Mouse (Mus musculus) mouse embryonic stem cell (cell line): ENCODE measurements around the gene Fam107a.
"Not testable (repeated sequence)": the region's sequence is repeated elsewhere in the genome, so short reads cannot be mapped to it uniquely, and the experiment has no call there.

Source experiments
- in situ Hi-C, 2 experiments: fragments of 300-500 bp; cut with MboI; formaldehyde crosslinking; loops; 1 replicate in 1 of 2; 3 replicates in 1 of 2; pipeline ENCODE4 v1.14.3; 2019 to 2020; ENCODE audit warnings: low sequenced_read_pairs in 2 of 2, low pct_unique_long_range_greater_than_20kb in 1 of 2, mixed read lengths in 1 of 2; ENCODE audit not compliant: unreplicated experiment in 1 of 2

The Fam107a gene

GRCm38 (mm10) chr14:8329552-8329951, 11.7 kb upstream of the Fam107a start:
- in situ Hi-C loops, result loop anchor here (25.0 kb wide), 3 partner anchors 242 to 542 kb away; partner anchors contain the start of genes Dnase1l3 (in 1 of the 2), Gm26661 (in 1 of the 2), Pxk (in 1 of the 2) and Rpp14 (in 1 of the 2)

GRCm38 (mm10) chr14:8327371-8327770, 9.5 kb upstream of the Fam107a start:
- in situ Hi-C loops, result loop anchor here (25.0 kb wide), 3 partner anchors 240 to 540 kb away; partner anchors contain the start of genes Dnase1l3 (in 1 of the 2), Gm26661 (in 1 of the 2), Pxk (in 1 of the 2) and Rpp14 (in 1 of the 2)

GRCm38 (mm10) chr14:8326961-8327360, 9.1 kb upstream of the Fam107a start:
- in situ Hi-C loops, result loop anchor here (25.0 kb wide), 3 partner anchors 240 to 540 kb away; partner anchors contain the start of genes Dnase1l3 (in 1 of the 2), Gm26661 (in 1 of the 2), Pxk (in 1 of the 2) and Rpp14 (in 1 of the 2)

- in situ Hi-C loops, result loop anchor here (25.0 kb wide), 3 partner anchors 238 to 538 kb away; partner anchors contain the start of genes Dnase1l3 (in 1 of the 2), Gm26661 (in 1 of the 2), Pxk (in 1 of the 2) and Rpp14 (in 1 of the 2)
These were observed 7.9 kb upstream of the Fam107a start for GRCm38 (mm10) chr14:8325746-8326145.

- in situ Hi-C loops, result no loop called here
These were observed 2.7 kb upstream of the Fam107a start for GRCm38 (mm10) chr14:8320528-8320927.

- in situ Hi-C loops, result no loop called here
These were observed 1.2 kb downstream of the Fam107a start for GRCm38 (mm10) chr14:8316366-8317193.

GRCm38 (mm10) chr14:8315169-8315568, 2.7 kb downstream of the Fam107a start:
- in situ Hi-C loops, result no loop called here

GRCm38 (mm10) chr14:8314536-8314935, 3.3 kb downstream of the Fam107a start:
- in situ Hi-C loops, result no loop called here

GRCm38 (mm10) chr14:8313877-8314276, 3.9 kb downstream of the Fam107a start:
- in situ Hi-C loops, result no loop called here

GRCm38 (mm10) chr14:8309621-8310141, 8.1 kb downstream of the Fam107a start:
- in situ Hi-C loops, result no loop called here

GRCm38 (mm10) chr14:8308650-8309049, 9.2 kb downstream of the Fam107a start:
- in situ Hi-C loops, result no loop called here

GRCm38 (mm10) chr14:8306884-8307283, 10.9 kb downstream of the Fam107a start:
- in situ Hi-C loops, result no loop called here

GRCm38 (mm10) chr14:8305014-8305413, 12.8 kb downstream of the Fam107a start:
- in situ Hi-C loops, result no loop called here

GRCm38 (mm10) chr14:8304082-8304481, 13.7 kb downstream of the Fam107a start:
- in situ Hi-C loops, result no loop called here

GRCm38 (mm10) chr14:8302687-8303086, 15.1 kb downstream of the Fam107a start:
- in situ Hi-C loops, result no loop called here

- in situ Hi-C loops, result no loop called here
These were observed 17.5 kb downstream of the Fam107a start for GRCm38 (mm10) chr14:8300281-8300680.

GRCm38 (mm10) chr14:8297889-8298293, 19.9 kb downstream of the Fam107a start:
- in situ Hi-C loops, result no loop called here

- in situ Hi-C loops, result no loop called here
These were observed 23.6 kb downstream of the Fam107a start for GRCm38 (mm10) chr14:8294257-8294656.

- in situ Hi-C loops, result not testable (repeated sequence)
These were observed 31.2 kb downstream of the Fam107a start for GRCm38 (mm10) chr14:8286595-8286994.
